Mouse (Mus musculus): ENCODE measurements around the gene Lsm3. TPM values are rescaled to one million over a fixed set of nuclear protein-coding genes. Genes with fewer than 3 reads are reported as not detected.
A peak's percentile ranks its signal among the peaks of the same experiment; 100 is the strongest.

Gene Lsm3
- polyA plus RNA-seq, 1 experiment from 2014 or later, result 312 TPM

- no peaks in the 10 kb centered on the region for H3K4me1 ChIP-seq (replicated peaks; ENCODE audit: control insufficient read depth, insufficient read depth, low read length)
- H3K36me3 ChIP-seq (ENCODE audit: control insufficient read depth, insufficient read depth, low read length), result peaks cover 72% of the 10 kb centered on the region
- WGBS, result 95% methylated on average over 5 of the region's 5 CpGs
- DNase-seq (ENCODE audit: low spot score) (no peak), ATAC-seq (replicated peaks; ENCODE audit: low FRiP score, low TSS enrichment, low read depth) (no peak)
- no peak overlapping the region for H3K4me3 ChIP-seq (ENCODE audit: low read depth, low read length)
- H3K9me3 ChIP-seq (ENCODE audit: control insufficient read depth, low read length), result no peaks in the 10 kb centered on the region
- H3K27me3 ChIP-seq (replicated peaks; ENCODE audit: control insufficient read depth, insufficient read depth, low read length), result no peaks in the 10 kb centered on the region
- H3K9ac ChIP-seq (ENCODE audit: low read length), result no peak overlapping the region
- H3K27ac ChIP-seq (ENCODE audit: low read depth), result no peak overlapping the region
- H3K4me2 ChIP-seq (ENCODE audit: low read length), result no peak overlapping the region
Measured at GRCm38 (mm10) chr6:91522816-91523215, 7.1 kb downstream of the Lsm3 start.

GRCm38 (mm10) chr6:91525544-91525943 is 9.8 kb downstream of the Lsm3 start:
- Histone ChIP-seq H3K36me3 (ENCODE audit: control insufficient read depth, insufficient read depth, low read length) (peaks cover 46% of the 10 kb centered on the region), H3K4me2 (ENCODE audit: low read length) (no peak overlapping the region), H3K27me3 (replicated peaks; ENCODE audit: control insufficient read depth, insufficient read depth, low read length) (no peaks in the 10 kb centered on the region), H3K9me3 (ENCODE audit: control insufficient read depth, low read length) (no peaks in the 10 kb centered on the region), H3K4me3 (ENCODE audit: low read depth, low read length) (no peak overlapping the region), H3K9ac (ENCODE audit: low read length) (no peak overlapping the region), H3K4me1 (replicated peaks; ENCODE audit: control insufficient read depth, insufficient read depth, low read length) (no peaks in the 10 kb centered on the region), H3K27ac (ENCODE audit: low read depth) (no peak overlapping the region)
- WGBS, result 78% methylated on average over 4 of the region's 4 CpGs
- ATAC-seq (replicated peaks; ENCODE audit: low FRiP score, low TSS enrichment, low read depth) (no peak), DNase-seq (ENCODE audit: low spot score) (no peak)

- 45% methylated on average over 5 of the region's 5 CpGs for WGBS
- DNase-seq (ENCODE audit: low spot score), result no peak
- ATAC-seq (replicated peaks; ENCODE audit: low FRiP score, low TSS enrichment, low read depth), result peak; percentile 49
- no peak overlapping the region for H3K9ac ChIP-seq (ENCODE audit: low read length)
- H3K9me3 ChIP-seq (ENCODE audit: control insufficient read depth, low read length), result no peaks in the 10 kb centered on the region
- H3K4me3 ChIP-seq (ENCODE audit: low read depth, low read length), result no peak overlapping the region
- no peak overlapping the region for H3K27ac ChIP-seq (ENCODE audit: low read depth)
- peaks cover 28% of the 10 kb centered on the region for H3K36me3 ChIP-seq (ENCODE audit: control insufficient read depth, insufficient read depth, low read length)
- H3K4me1 ChIP-seq (replicated peaks; ENCODE audit: control insufficient read depth, insufficient read depth, low read length), result peaks cover 8% of the 10 kb centered on the region; the same call in 1 of the 2 replicates
- no peaks in the 10 kb centered on the region for H3K27me3 ChIP-seq (replicated peaks; ENCODE audit: control insufficient read depth, insufficient read depth, low read length)
- no peak overlapping the region for H3K4me2 ChIP-seq (ENCODE audit: low read length)
Measured at GRCm38 (mm10) chr6:91527227-91527860, 11.6 kb downstream of the Lsm3 start.

- 70% methylated on average over 7 of the region's 7 CpGs for WGBS
- no peak overlapping the region for H3K4me2 ChIP-seq (ENCODE audit: low read length)
- H3K9me3 ChIP-seq (ENCODE audit: control insufficient read depth, low read length), result no peaks in the 10 kb centered on the region
- H3K4me1 ChIP-seq (replicated peaks; ENCODE audit: control insufficient read depth, insufficient read depth, low read length), result peaks cover 16% of the 10 kb centered on the region; the same call in 1 of the 2 replicates
- DNase-seq (ENCODE audit: low spot score) (no peak), ATAC-seq (replicated peaks; ENCODE audit: low FRiP score, low TSS enrichment, low read depth) (no peak)
- no peak overlapping the region for H3K4me3 ChIP-seq (ENCODE audit: low read depth, low read length)
- H3K27me3 ChIP-seq (replicated peaks; ENCODE audit: control insufficient read depth, insufficient read depth, low read length), result no peaks in the 10 kb centered on the region
- H3K36me3 ChIP-seq (ENCODE audit: control insufficient read depth, insufficient read depth, low read length), result peaks cover 18% of the 10 kb centered on the region
- H3K27ac ChIP-seq (ENCODE audit: low read depth), result no peak overlapping the region
- no peak overlapping the region for H3K9ac ChIP-seq (ENCODE audit: low read length)
Measured at GRCm38 (mm10) chr6:91528265-91528664, 12.5 kb downstream of the Lsm3 start.

- Histone ChIP-seq H3K4me3 (ENCODE audit: low read depth, low read length) (no peak overlapping the region), H3K27me3 (replicated peaks; ENCODE audit: control insufficient read depth, insufficient read depth, low read length) (no peaks in the 10 kb centered on the region), H3K27ac (ENCODE audit: low read depth) (no peak overlapping the region), H3K9ac (ENCODE audit: low read length) (no peak overlapping the region), H3K4me2 (ENCODE audit: low read length) (no peak overlapping the region), H3K4me1 (replicated peaks; ENCODE audit: control insufficient read depth, insufficient read depth, low read length) (peaks cover 24% of the 10 kb centered on the region; the same call in 1 of the 2 replicates), H3K9me3 (ENCODE audit: control insufficient read depth, low read length) (no peaks in the 10 kb centered on the region), H3K36me3 (ENCODE audit: control insufficient read depth, insufficient read depth, low read length) (no peaks in the 10 kb centered on the region)
- WGBS, result 87% methylated on average over 8 of the region's 8 CpGs
- ATAC-seq (replicated peaks; ENCODE audit: low FRiP score, low TSS enrichment, low read depth), result no peak
- DNase-seq (ENCODE audit: low spot score), result no peak
Measured at GRCm38 (mm10) chr6:91530673-91531072, 14.9 kb downstream of the Lsm3 start.

- Histone ChIP-seq H3K4me3 (ENCODE audit: low read depth, low read length) (no peak overlapping the region), H3K4me2 (ENCODE audit: low read length) (no peak overlapping the region), H3K9me3 (ENCODE audit: control insufficient read depth, low read length) (no peaks in the 10 kb centered on the region), H3K36me3 (ENCODE audit: control insufficient read depth, insufficient read depth, low read length) (no peaks in the 10 kb centered on the region), H3K27ac (ENCODE audit: low read depth) (no peak overlapping the region), H3K9ac (ENCODE audit: low read length) (no peak overlapping the region), H3K4me1 (replicated peaks; ENCODE audit: control insufficient read depth, insufficient read depth, low read length) (peaks cover 24% of the 10 kb centered on the region; the same call in 1 of the 2 replicates), H3K27me3 (replicated peaks; ENCODE audit: control insufficient read depth, insufficient read depth, low read length) (no peaks in the 10 kb centered on the region)
- 63% methylated on average over 6 of the region's 6 CpGs for WGBS
- no peak for ATAC-seq (replicated peaks; ENCODE audit: low FRiP score, low TSS enrichment, low read depth)
- no peak for DNase-seq (ENCODE audit: low spot score)
Measured at GRCm38 (mm10) chr6:91531276-91531675, 15.5 kb downstream of the Lsm3 start.

GRCm38 (mm10) chr6:91532661-91533060 is 16.9 kb downstream of the Lsm3 start:
- no peak for ATAC-seq (replicated peaks; ENCODE audit: low FRiP score, low TSS enrichment, low read depth)
- Histone ChIP-seq H3K27ac (ENCODE audit: low read depth) (peak overlapping the region; percentile 3; the same call in 1 of the 2 replicates), H3K9ac (ENCODE audit: low read length) (no peak overlapping the region), H3K4me1 (replicated peaks; ENCODE audit: control insufficient read depth, insufficient read depth, low read length) (peaks cover 24% of the 10 kb centered on the region; the same call in 1 of the 2 replicates), H3K36me3 (ENCODE audit: control insufficient read depth, insufficient read depth, low read length) (no peaks in the 10 kb centered on the region), H3K4me3 (ENCODE audit: low read depth, low read length) (no peak overlapping the region), H3K4me2 (ENCODE audit: low read length) (no peak overlapping the region), H3K9me3 (ENCODE audit: control insufficient read depth, low read length) (no peaks in the 10 kb centered on the region), H3K27me3 (replicated peaks; ENCODE audit: control insufficient read depth, insufficient read depth, low read length) (no peaks in the 10 kb centered on the region)
- 31% methylated on average over 6 of the region's 6 CpGs for WGBS
- no peak for DNase-seq (ENCODE audit: low spot score)

- H3K9ac ChIP-seq (ENCODE audit: low read length), result no peak overlapping the region
- DNase-seq (ENCODE audit: low spot score) (no peak), ATAC-seq (replicated peaks; ENCODE audit: low FRiP score, low TSS enrichment, low read depth) (peak; percentile 54)
- H3K4me1 ChIP-seq (replicated peaks; ENCODE audit: control insufficient read depth, insufficient read depth, low read length), result peaks cover 24% of the 10 kb centered on the region; the same call in 1 of the 2 replicates
- H3K27me3 ChIP-seq (replicated peaks; ENCODE audit: control insufficient read depth, insufficient read depth, low read length), result no peaks in the 10 kb centered on the region
- H3K27ac ChIP-seq (ENCODE audit: low read depth), result no peak overlapping the region
- H3K9me3 ChIP-seq (ENCODE audit: control insufficient read depth, low read length), result no peaks in the 10 kb centered on the region
- H3K4me3 ChIP-seq (ENCODE audit: low read depth, low read length), result no peak overlapping the region
- H3K4me2 ChIP-seq (ENCODE audit: low read length), result no peak overlapping the region
- H3K36me3 ChIP-seq (ENCODE audit: control insufficient read depth, insufficient read depth, low read length), result no peaks in the 10 kb centered on the region
- 8% methylated on average over 5 of the region's 5 CpGs for WGBS
Measured at GRCm38 (mm10) chr6:91533359-91533758, 17.6 kb downstream of the Lsm3 start.

GRCm38 (mm10) chr6:91533771-91534170 is 18.0 kb downstream of the Lsm3 start:
- H3K36me3 ChIP-seq (ENCODE audit: control insufficient read depth, insufficient read depth, low read length), result no peaks in the 10 kb centered on the region
- ATAC-seq (replicated peaks; ENCODE audit: low FRiP score, low TSS enrichment, low read depth) (no peak), DNase-seq (ENCODE audit: low spot score) (no peak)
- no peak overlapping the region for H3K4me3 ChIP-seq (ENCODE audit: low read depth, low read length)
- no peak overlapping the region for H3K9ac ChIP-seq (ENCODE audit: low read length)
- no peak overlapping the region for H3K4me2 ChIP-seq (ENCODE audit: low read length)
- H3K4me1 ChIP-seq (replicated peaks; ENCODE audit: control insufficient read depth, insufficient read depth, low read length), result peaks cover 24% of the 10 kb centered on the region; the same call in 1 of the 2 replicates
- no peak overlapping the region for H3K27ac ChIP-seq (ENCODE audit: low read depth)
- H3K9me3 ChIP-seq (ENCODE audit: control insufficient read depth, low read length), result no peaks in the 10 kb centered on the region
- WGBS, result 10% methylated on average over 2 of the region's 2 CpGs
- H3K27me3 ChIP-seq (replicated peaks; ENCODE audit: control insufficient read depth, insufficient read depth, low read length), result no peaks in the 10 kb centered on the region

Data from intestine, embryonic 14.5 days (tissue).